Mouse (Mus musculus): ENCODE data around the gene Vrk1.

DNA sequence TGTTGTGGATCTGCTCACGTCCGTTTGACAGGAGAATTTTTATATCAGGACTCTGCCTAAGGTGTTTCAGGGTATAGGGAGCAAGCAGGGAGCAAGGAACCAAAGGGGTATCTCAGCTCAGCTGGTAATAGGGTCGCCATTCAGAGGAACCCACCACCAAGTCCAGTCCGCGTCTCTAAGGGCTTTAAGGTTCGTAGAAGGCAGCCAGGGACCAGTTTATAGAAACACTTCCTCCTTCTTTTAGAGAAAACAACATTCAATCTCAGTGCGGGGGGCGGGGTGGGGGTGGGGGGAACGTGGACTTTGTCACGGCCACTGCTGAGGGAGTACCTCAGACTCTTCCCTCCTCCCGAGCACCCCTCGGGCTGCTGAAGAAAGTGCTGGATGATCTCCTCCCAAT is 48.4 kb upstream of the Vrk1 start:
- TF ChIP-seq POLR2A (IDR thresholded peaks at IDR 0.05; ENCODE audit: borderline replicate concordance, insufficient read depth, low read length) (no peak), CTCF (IDR thresholded peaks at IDR 0.05; ENCODE audit: borderline replicate concordance, insufficient read depth, low read depth, low read length) (no peak)
